Mouse (Mus musculus): Measurements from ENCODE around the gene Macrod2.

DNA sequence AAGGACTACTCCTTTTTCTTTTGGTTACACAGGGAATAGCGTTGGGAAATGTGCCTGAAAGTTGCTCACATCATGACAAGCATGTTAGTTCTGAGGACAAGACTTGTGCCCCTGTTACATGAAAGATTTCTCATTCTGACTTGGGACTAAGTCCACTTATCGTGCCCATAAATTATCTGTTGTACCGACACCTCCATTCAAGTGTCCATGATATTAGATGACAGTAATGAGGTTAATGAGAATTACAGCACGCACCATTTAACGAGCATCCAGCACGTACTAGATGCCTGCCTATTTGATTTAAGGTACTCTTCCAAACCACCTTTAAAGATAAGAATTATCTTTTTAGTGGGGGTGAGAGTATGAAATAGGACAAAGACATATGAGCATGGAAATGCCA, 610.5 kb downstream of the Macrod2 start:
- TF ChIP-seq CTCF (IDR thresholded peaks at IDR 0.05; ENCODE audit: control insufficient read depth, insufficient read depth, insufficient read length) (no peak), MYOD1 (IDR thresholded peaks at IDR 0.05; ENCODE audit: control insufficient read depth, insufficient read length, low read depth) (no peak), MAX (IDR thresholded peaks at IDR 0.05) (no peak), USF1 (IDR thresholded peaks at IDR 0.05; ENCODE audit: low read depth) (no peak), CEBPB (IDR thresholded peaks at IDR 0.05; ENCODE audit: low read depth) (no peak), MYOG (IDR thresholded peaks at IDR 0.05; ENCODE audit: control insufficient read depth, extremely low read depth, insufficient read length) (no peak)

Measured in C2C12 (cell line).